Mouse (Mus musculus): Measurements from ENCODE around the gene Tnrc6c. TPM values are rescaled to one million over a fixed set of nuclear protein-coding genes. Genes with fewer than 3 reads are reported as not detected.

Tnrc6c gene
- polyA plus RNA-seq, 1 experiment from 2014 or later = 15.2 TPM

- H3K4me1 ChIP-seq = peaks cover 36% of the 10 kb centered on the region
- no peak overlapping the region for H3K27ac ChIP-seq (replicated peaks)
- WGBS = 62% methylated on average over 8 of the region's 8 CpGs
- no peaks in the 10 kb centered on the region for H3K36me3 ChIP-seq (replicated peaks)
- no peak overlapping the region for H3K4me3 ChIP-seq
- no peaks in the 10 kb centered on the region for H3K27me3 ChIP-seq (replicated peaks; ENCODE audit: low read depth, poor library complexity, severe bottlenecking)
- no peak for DNase-seq (ENCODE audit: low spot score)
- no peaks in the 10 kb centered on the region for H3K9me3 ChIP-seq
Observed at GRCm38 (mm10) chr11:117686021-117686420, 31.9 kb downstream of the Tnrc6c start.

GRCm38 (mm10) chr11:117688603-117689002 lies 34.5 kb downstream of the Tnrc6c start:
- DNase-seq (ENCODE audit: low spot score) = no peak
- WGBS = 85% methylated on average over 2 of the region's 2 CpGs
- Histone ChIP-seq H3K36me3 (replicated peaks) (no peaks in the 10 kb centered on the region), H3K9me3 (no peaks in the 10 kb centered on the region), H3K4me3 (no peak overlapping the region), H3K27ac (replicated peaks) (no peak overlapping the region), H3K4me1 (peaks cover 37% of the 10 kb centered on the region), H3K27me3 (replicated peaks; ENCODE audit: low read depth, poor library complexity, severe bottlenecking) (no peaks in the 10 kb centered on the region)

GRCm38 (mm10) chr11:117691311-117691710 lies 37.2 kb downstream of the Tnrc6c start:
- H3K36me3 ChIP-seq (replicated peaks) = no peaks in the 10 kb centered on the region
- H3K9me3 ChIP-seq = no peaks in the 10 kb centered on the region
- no peaks in the 10 kb centered on the region for H3K27me3 ChIP-seq (replicated peaks; ENCODE audit: low read depth, poor library complexity, severe bottlenecking)
- DNase-seq (ENCODE audit: low spot score) = no peak
- H3K4me3 ChIP-seq = no peak overlapping the region
- no peak overlapping the region for H3K27ac ChIP-seq (replicated peaks)
- peaks cover 31% of the 10 kb centered on the region for H3K4me1 ChIP-seq

- DNase-seq (ENCODE audit: low spot score) = no peak
- Histone ChIP-seq H3K9me3 (no peaks in the 10 kb centered on the region), H3K36me3 (replicated peaks) (no peaks in the 10 kb centered on the region), H3K27ac (replicated peaks) (no peak overlapping the region), H3K27me3 (replicated peaks; ENCODE audit: low read depth, poor library complexity, severe bottlenecking) (no peaks in the 10 kb centered on the region), H3K4me3 (no peak overlapping the region), H3K4me1 (peaks cover 28% of the 10 kb centered on the region)
- 93% methylated on average over 5 of the region's 5 CpGs for WGBS
Observed at GRCm38 (mm10) chr11:117694050-117694449, 40.0 kb downstream of the Tnrc6c start.

- Histone ChIP-seq H3K4me1 (peaks cover 24% of the 10 kb centered on the region), H3K9me3 (no peaks in the 10 kb centered on the region), H3K27ac (replicated peaks) (no peak overlapping the region), H3K27me3 (replicated peaks; ENCODE audit: low read depth, poor library complexity, severe bottlenecking) (no peaks in the 10 kb centered on the region), H3K4me3 (no peak overlapping the region), H3K36me3 (replicated peaks) (peaks cover 3% of the 10 kb centered on the region)
- no peak for DNase-seq (ENCODE audit: low spot score)
- 57% methylated on average over 6 of the region's 6 CpGs for WGBS
Observed at GRCm38 (mm10) chr11:117696585-117696984, 42.5 kb downstream of the Tnrc6c start.

GRCm38 (mm10) chr11:117700871-117701270 lies 46.8 kb downstream of the Tnrc6c start:
- H3K4me1 ChIP-seq = peaks cover 14% of the 10 kb centered on the region
- 85% methylated on average over 4 of the region's 4 CpGs for WGBS
- H3K4me3 ChIP-seq = no peak overlapping the region
- H3K9me3 ChIP-seq = peaks cover 4% of the 10 kb centered on the region; the same call in 1 of the 2 replicates
- H3K36me3 ChIP-seq (replicated peaks) = peaks cover 27% of the 10 kb centered on the region
- no peak overlapping the region for H3K27ac ChIP-seq (replicated peaks)
- no peak for DNase-seq (ENCODE audit: low spot score)
- H3K27me3 ChIP-seq (replicated peaks; ENCODE audit: low read depth, poor library complexity, severe bottlenecking) = no peaks in the 10 kb centered on the region

GRCm38 (mm10) chr11:117706267-117706666 lies 52.2 kb downstream of the Tnrc6c start:
- WGBS = 95% methylated on average over 2 of the region's 2 CpGs
- H3K4me1 ChIP-seq = no peaks in the 10 kb centered on the region
- no peak for DNase-seq (ENCODE audit: low spot score)
- H3K27me3 ChIP-seq (replicated peaks; ENCODE audit: low read depth, poor library complexity, severe bottlenecking) = no peaks in the 10 kb centered on the region
- peaks cover 42% of the 10 kb centered on the region for H3K36me3 ChIP-seq (replicated peaks)
- H3K4me3 ChIP-seq = no peak overlapping the region
- H3K27ac ChIP-seq (replicated peaks) = no peak overlapping the region
- peaks cover 4% of the 10 kb centered on the region; the same call in 1 of the 2 replicates for H3K9me3 ChIP-seq

GRCm38 (mm10) chr11:117707238-117707637 lies 53.1 kb downstream of the Tnrc6c start:
- no peaks in the 10 kb centered on the region for H3K27me3 ChIP-seq (replicated peaks; ENCODE audit: low read depth, poor library complexity, severe bottlenecking)
- WGBS = 85% methylated on average over 2 of the region's 2 CpGs
- no peak for DNase-seq (ENCODE audit: low spot score)
- peaks cover 41% of the 10 kb centered on the region for H3K36me3 ChIP-seq (replicated peaks)
- H3K4me3 ChIP-seq = no peak overlapping the region
- peaks cover 4% of the 10 kb centered on the region; the same call in 1 of the 2 replicates for H3K9me3 ChIP-seq
- H3K4me1 ChIP-seq = no peaks in the 10 kb centered on the region
- no peak overlapping the region for H3K27ac ChIP-seq (replicated peaks)

- peak; percentile 16 for DNase-seq (ENCODE audit: low spot score)
- no peak overlapping the region for H3K27ac ChIP-seq (replicated peaks)
- H3K4me3 ChIP-seq = no peak overlapping the region
- H3K4me1 ChIP-seq = no peaks in the 10 kb centered on the region
- no peaks in the 10 kb centered on the region for H3K9me3 ChIP-seq
- 55% methylated on average over 4 of the region's 4 CpGs for WGBS
- peaks cover 41% of the 10 kb centered on the region for H3K36me3 ChIP-seq (replicated peaks)
- H3K27me3 ChIP-seq (replicated peaks; ENCODE audit: low read depth, poor library complexity, severe bottlenecking) = no peaks in the 10 kb centered on the region
Observed at GRCm38 (mm10) chr11:117709308-117709707, 55.2 kb downstream of the Tnrc6c start.

GRCm38 (mm10) chr11:117710815-117711294 lies 56.8 kb downstream of the Tnrc6c start:
- Histone ChIP-seq H3K36me3 (replicated peaks) (peaks cover 57% of the 10 kb centered on the region), H3K27me3 (replicated peaks; ENCODE audit: low read depth, poor library complexity, severe bottlenecking) (no peaks in the 10 kb centered on the region), H3K27ac (replicated peaks) (no peak overlapping the region), H3K4me3 (no peak overlapping the region), H3K9me3 (no peaks in the 10 kb centered on the region), H3K4me1 (no peaks in the 10 kb centered on the region)
- WGBS = 93% methylated on average over 2 of the region's 2 CpGs
- DNase-seq (ENCODE audit: low spot score) = no peak

- no peak overlapping the region for H3K4me3 ChIP-seq
- DNase-seq (ENCODE audit: low spot score) = no peak
- no peak overlapping the region for H3K27ac ChIP-seq (replicated peaks)
- WGBS = 97% methylated on average over 1 of the region's 1 CpGs
- H3K36me3 ChIP-seq (replicated peaks) = peaks cover 66% of the 10 kb centered on the region
- no peaks in the 10 kb centered on the region for H3K27me3 ChIP-seq (replicated peaks; ENCODE audit: low read depth, poor library complexity, severe bottlenecking)
- H3K9me3 ChIP-seq = no peaks in the 10 kb centered on the region
- H3K4me1 ChIP-seq = no peaks in the 10 kb centered on the region
Observed at GRCm38 (mm10) chr11:117712065-117712464, 58.0 kb downstream of the Tnrc6c start.

GRCm38 (mm10) chr11:117713375-117713774 lies 59.3 kb downstream of the Tnrc6c start:
- no peak for DNase-seq (ENCODE audit: low spot score)
- Histone ChIP-seq H3K9me3 (no peaks in the 10 kb centered on the region), H3K27ac (replicated peaks) (no peak overlapping the region), H3K27me3 (replicated peaks; ENCODE audit: low read depth, poor library complexity, severe bottlenecking) (no peaks in the 10 kb centered on the region), H3K36me3 (replicated peaks) (peaks cover 74% of the 10 kb centered on the region), H3K4me1 (no peaks in the 10 kb centered on the region), H3K4me3 (no peak overlapping the region)
- WGBS = 90% methylated on average over 6 of the region's 6 CpGs

GRCm38 (mm10) chr11:117718838-117719237 lies 64.7 kb downstream of the Tnrc6c start:
- Histone ChIP-seq H3K9me3 (no peaks in the 10 kb centered on the region), H3K27ac (replicated peaks) (no peak overlapping the region), H3K27me3 (replicated peaks; ENCODE audit: low read depth, poor library complexity, severe bottlenecking) (no peaks in the 10 kb centered on the region), H3K36me3 (replicated peaks) (peaks cover 97% of the 10 kb centered on the region), H3K4me3 (no peak overlapping the region), H3K4me1 (no peaks in the 10 kb centered on the region)
- DNase-seq (ENCODE audit: low spot score) = no peak
- 95% methylated on average over 3 of the region's 3 CpGs for WGBS
